Mouse (Mus musculus): Measurements from ENCODE around the gene Tas2r126. TPM values are rescaled to one million over a fixed set of nuclear protein-coding genes. Genes with fewer than 3 reads are reported as not detected.
"Not testable (repeated sequence)": the region's sequence is repeated elsewhere in the genome, so short reads cannot be mapped to it uniquely, and the experiment has no call there.

Gene Tas2r126
- total RNA-seq, 1 experiment from 2014 or later = not detected

DNA sequence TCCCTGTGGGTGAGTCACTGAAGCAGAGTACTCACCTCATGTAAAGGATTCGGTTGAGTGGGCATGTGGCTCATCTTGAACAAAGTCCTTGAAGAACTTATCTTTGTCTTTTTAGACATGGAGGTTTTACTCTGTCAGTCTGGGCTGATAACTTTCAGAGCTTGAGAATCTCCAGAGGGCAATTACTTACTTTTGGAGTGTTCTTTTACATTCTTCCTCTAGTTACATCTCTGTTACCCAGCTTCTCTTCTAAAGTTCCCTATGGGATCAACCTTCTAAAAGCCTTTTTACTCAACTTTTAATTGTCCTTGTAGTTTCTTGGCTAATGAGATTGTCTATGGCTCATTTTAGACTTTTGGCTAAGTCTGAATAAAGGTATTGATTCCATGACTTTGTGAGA lies 30.8 kb downstream of the Tas2r126 start, which contains the start of gene Olfr458:
Gene Olfr458 (minus strand): TSS at position 101 of the 400 bp plus-strand sequence.
- ATAC-seq (replicated peaks in 1 of 2; ENCODE audit: insufficient read depth in 1 of 2, low FRiP score in 2 of 2, low TSS enrichment in 1 of 2, low read depth in 1 of 2, poor library complexity in 2 of 2, severe bottlenecking in 2 of 2) = no peak

DNA sequence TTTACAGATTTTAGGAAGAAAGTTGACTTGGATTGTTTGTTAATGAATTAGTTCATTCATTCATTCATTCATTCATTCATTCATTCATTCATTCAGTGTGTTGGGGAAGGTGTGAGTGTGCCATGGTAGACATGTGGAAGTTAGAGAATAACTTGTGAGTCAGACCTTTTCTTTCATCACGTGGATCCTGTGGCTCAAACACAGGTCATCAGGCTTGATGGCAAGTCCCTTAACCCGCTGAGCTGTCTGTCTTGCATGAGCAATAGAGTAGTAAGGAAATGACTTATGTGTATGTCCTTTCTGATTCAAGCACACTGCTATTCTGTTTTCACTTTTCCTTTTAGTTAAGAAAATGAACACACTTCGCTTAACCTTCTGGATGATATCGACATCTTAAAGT lies 36.2 kb downstream of the Tas2r126 start:
- ATAC-seq (replicated peaks in 1 of 2; ENCODE audit: insufficient read depth in 1 of 2, low FRiP score in 2 of 2, low TSS enrichment in 1 of 2, low read depth in 1 of 2, poor library complexity in 2 of 2, severe bottlenecking in 2 of 2) = no peak

DNA sequence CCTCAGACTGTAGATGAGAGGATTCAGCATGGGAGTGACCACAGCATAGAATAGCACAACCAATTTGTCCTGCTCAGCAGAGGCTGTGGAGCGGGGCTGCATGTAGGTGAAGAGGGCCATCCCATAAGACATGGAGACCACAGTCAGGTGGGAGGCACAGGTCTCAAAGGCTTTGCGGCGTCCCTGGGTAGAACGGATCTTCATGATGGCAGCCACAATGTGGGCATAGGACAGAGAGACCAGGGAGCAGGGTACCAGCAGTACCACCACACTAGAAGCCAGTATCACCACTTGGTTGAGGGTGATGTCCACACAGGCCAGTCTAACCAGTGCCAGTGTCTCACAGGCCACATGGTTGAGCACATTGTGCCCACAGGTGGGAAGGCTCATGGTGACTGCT lies 37.0 kb downstream of the Tas2r126 start:
- ATAC-seq (replicated peaks in 1 of 2; ENCODE audit: insufficient read depth in 1 of 2, low FRiP score in 2 of 2, low TSS enrichment in 1 of 2, low read depth in 1 of 2, poor library complexity in 2 of 2, severe bottlenecking in 2 of 2) = not testable (repeated sequence)

DNA sequence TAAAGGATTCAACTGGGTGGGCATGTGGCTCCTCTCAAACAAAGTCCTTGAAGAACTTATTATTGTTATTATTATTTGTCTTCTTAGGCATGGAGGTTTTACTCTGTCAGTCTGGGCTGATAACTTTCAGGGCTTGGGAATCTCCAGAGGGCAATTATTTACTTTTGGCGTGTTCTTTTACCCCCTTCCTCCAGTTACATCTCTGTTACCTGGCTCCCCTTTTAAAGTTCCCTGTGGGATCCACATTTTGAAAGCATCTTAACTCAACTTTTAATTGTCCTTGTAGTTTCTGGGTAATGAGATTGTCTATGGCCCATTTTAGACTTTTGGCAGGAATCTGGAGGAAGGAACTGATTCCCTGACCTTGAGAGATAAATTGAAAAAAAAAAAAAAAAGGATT lies 41.9 kb downstream of the Tas2r126 start, which contains the start of gene Olfr457:
Gene Olfr457 (minus strand): TSS at position 101 of the 400 bp plus-strand sequence.
- ATAC-seq (replicated peaks in 1 of 2; ENCODE audit: insufficient read depth in 1 of 2, low FRiP score in 2 of 2, low TSS enrichment in 1 of 2, low read depth in 1 of 2, poor library complexity in 2 of 2, severe bottlenecking in 2 of 2) = no peak

DNA sequence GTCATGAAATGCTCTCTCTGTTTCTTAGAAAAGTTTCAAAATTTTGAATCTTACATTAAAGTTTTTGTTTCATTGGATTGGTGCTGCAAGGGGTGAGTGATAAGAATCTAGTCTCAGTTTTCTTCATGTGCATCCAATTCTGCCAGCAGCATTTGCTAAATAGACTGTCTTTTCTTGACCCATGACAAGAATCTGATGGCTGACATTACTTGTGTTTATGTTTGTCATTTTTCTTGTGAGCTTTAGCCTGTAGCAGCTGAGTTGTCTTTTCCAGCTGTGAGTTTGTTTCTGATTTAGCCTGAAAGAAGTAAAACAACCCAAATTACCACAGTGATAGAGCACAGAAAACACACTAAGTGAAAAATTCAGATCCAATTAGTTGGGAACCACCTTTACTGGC lies 50.3 kb downstream of the Tas2r126 start:
- no peak for ATAC-seq (replicated peaks in 1 of 2; ENCODE audit: insufficient read depth in 1 of 2, low FRiP score in 2 of 2, low TSS enrichment in 1 of 2, low read depth in 1 of 2, poor library complexity in 2 of 2, severe bottlenecking in 2 of 2)

Other genes starting within 250 kb of the Tas2r126 start
- not detected in 2 replicates for gene Tas2r144, start 219.2 kb upstream of the Tas2r126 start, total RNA-seq (2017)
- gene Gstk1, start 188.6 kb upstream of the Tas2r126 start, total RNA-seq (2017) = 19.0 and 25.7 TPM in 2 replicates
- not detected in 2 replicates for gene Tmem139, start 172.6 kb upstream of the Tas2r126 start, total RNA-seq (2017)
- 101 and 111 TPM in 2 replicates for gene Casp2, start 169.6 kb upstream of the Tas2r126 start, total RNA-seq (2017)
- gene Clcn1, start 147.8 kb upstream of the Tas2r126 start, total RNA-seq (2017) = 0.75 TPM in 1 of 2 replicates, not detected in the other
- not detected in 2 replicates for gene Fam131b, start 109.9 kb upstream of the Tas2r126 start, total RNA-seq (2017)
- gene Zyx, start 84.9 kb upstream of the Tas2r126 start, total RNA-seq (2017) = 71.2 and 71.8 TPM in 2 replicates
- 0.56 and 0.84 TPM in 2 replicates for gene Epha1, start 61.3 kb upstream of the Tas2r126 start, total RNA-seq (2017)
- gene Tas2r143, start 34.3 kb upstream of the Tas2r126 start, total RNA-seq (2017) = not detected in 2 replicates
- not detected in 2 replicates for gene Tas2r135, start 29.1 kb upstream of the Tas2r126 start, total RNA-seq (2017)
- gene Olfr458, start 30.7 kb downstream of the Tas2r126 start, total RNA-seq (2017) = not detected in 2 replicates
- gene Olfr457, start 41.8 kb downstream of the Tas2r126 start, total RNA-seq (2017) = not detected in 2 replicates
- gene Olfr456, start 52.7 kb downstream of the Tas2r126 start, total RNA-seq (2017) = not detected in 2 replicates
- not detected in 2 replicates for gene Olfr455, start 113.1 kb downstream of the Tas2r126 start, total RNA-seq (2017)
- gene Tcaf3, start 163.2 kb downstream of the Tas2r126 start, total RNA-seq (2017) = not detected in 2 replicates
- gene Tcaf2, start 210.7 kb downstream of the Tas2r126 start, total RNA-seq (2017) = 0.20 and 1.3 TPM in 2 replicates